Mouse (Mus musculus): ENCODE results near the gene Usp49. TPM values are rescaled to one million over a fixed set of nuclear protein-coding genes. Genes with fewer than 3 reads are reported as not detected.
A peak's percentile ranks its signal among the peaks of the same experiment; 100 is the strongest.

Usp49 gene
- polyA plus RNA-seq, 1 experiment = 67.0 TPM

- Histone ChIP-seq H3K27ac (ENCODE audit: control insufficient read depth, insufficient read depth, low read depth, low read length) (peak within 1 kb of the TSS; percentile 76), H3K27me3 (ENCODE audit: control insufficient read depth, insufficient read depth, low read length) (no peaks in the 10 kb centered on the region), H3K4me1 (ENCODE audit: control insufficient read depth, insufficient read depth, low read length) (peaks cover 5% of the 10 kb centered on the region), H3K36me3 (ENCODE audit: control insufficient read depth, insufficient read depth, low read length) (peaks cover 3% of the 10 kb centered on the region), H3K4me3 (ENCODE audit: control insufficient read depth, low read depth, low read length) (peak within 1 kb of the TSS; percentile 98)
- TF ChIP-seq POLR2A (IDR thresholded peaks at IDR 0.05; ENCODE audit: control insufficient read depth, low read depth, low read length) = peak; percentile 87
- TF ChIP-seq CTCF (IDR thresholded peaks at IDR 0.05; ENCODE audit: control insufficient read depth, insufficient read depth, insufficient replicate concordance, low read depth, low read length) = peak; percentile 86
These were observed 19.4 kb upstream of the Usp49 start, which contains the start of the genes Bysl, Med20 and Gm20517 for GRCm38 (mm10) chr17:47610849-47611660. Gene Bysl (minus strand): TSS chr17:47611492. Gene Med20 (plus strand): TSS chr17:47611582. Gene Gm20517 (plus strand): TSS chr17:47611589.

GRCm38 (mm10) chr17:47611661-47611982 is 18.9 kb upstream of the Usp49 start:
- Histone ChIP-seq H3K27me3 (ENCODE audit: control insufficient read depth, insufficient read depth, low read length) (no peaks in the 10 kb centered on the region), H3K27ac (ENCODE audit: control insufficient read depth, insufficient read depth, low read depth, low read length) (peak overlapping the region; percentile 76), H3K4me3 (ENCODE audit: control insufficient read depth, low read depth, low read length) (peak overlapping the region; percentile 98), H3K4me1 (ENCODE audit: control insufficient read depth, insufficient read depth, low read length) (peaks cover 5% of the 10 kb centered on the region), H3K36me3 (ENCODE audit: control insufficient read depth, insufficient read depth, low read length) (peaks cover 2% of the 10 kb centered on the region)
- TF ChIP-seq POLR2A (IDR thresholded peaks at IDR 0.05; ENCODE audit: control insufficient read depth, low read depth, low read length) (no peak), CTCF (IDR thresholded peaks at IDR 0.05; ENCODE audit: control insufficient read depth, insufficient read depth, insufficient replicate concordance, low read depth, low read length) (no peak)

GRCm38 (mm10) chr17:47614018-47614417 is 16.5 kb upstream of the Usp49 start:
- H3K27me3 ChIP-seq (ENCODE audit: control insufficient read depth, insufficient read depth, low read length) = no peaks in the 10 kb centered on the region
- peaks cover 5% of the 10 kb centered on the region for H3K4me1 ChIP-seq (ENCODE audit: control insufficient read depth, insufficient read depth, low read length)
- no peak overlapping the region for H3K4me3 ChIP-seq (ENCODE audit: control insufficient read depth, low read depth, low read length)
- TF ChIP-seq POLR2A (IDR thresholded peaks at IDR 0.05; ENCODE audit: control insufficient read depth, low read depth, low read length) = no peak
- TF ChIP-seq CTCF (IDR thresholded peaks at IDR 0.05; ENCODE audit: control insufficient read depth, insufficient read depth, insufficient replicate concordance, low read depth, low read length) = peak; percentile 54; the same call in 1 of the 2 replicates
- no peak overlapping the region for H3K27ac ChIP-seq (ENCODE audit: control insufficient read depth, insufficient read depth, low read depth, low read length)
- H3K36me3 ChIP-seq (ENCODE audit: control insufficient read depth, insufficient read depth, low read length) = peaks cover 3% of the 10 kb centered on the region

- H3K36me3 ChIP-seq (ENCODE audit: control insufficient read depth, insufficient read depth, low read length) = peaks cover 3% of the 10 kb centered on the region
- no peak overlapping the region for H3K27ac ChIP-seq (ENCODE audit: control insufficient read depth, insufficient read depth, low read depth, low read length)
- TF ChIP-seq CTCF (IDR thresholded peaks at IDR 0.05; ENCODE audit: control insufficient read depth, insufficient read depth, insufficient replicate concordance, low read depth, low read length) = no peak
- TF ChIP-seq POLR2A (IDR thresholded peaks at IDR 0.05; ENCODE audit: control insufficient read depth, low read depth, low read length) = no peak
- H3K27me3 ChIP-seq (ENCODE audit: control insufficient read depth, insufficient read depth, low read length) = no peaks in the 10 kb centered on the region
- H3K4me1 ChIP-seq (ENCODE audit: control insufficient read depth, insufficient read depth, low read length) = peaks cover 3% of the 10 kb centered on the region
- no peak overlapping the region for H3K4me3 ChIP-seq (ENCODE audit: control insufficient read depth, low read depth, low read length)
These were observed 14.4 kb upstream of the Usp49 start for GRCm38 (mm10) chr17:47616119-47616518.

GRCm38 (mm10) chr17:47616652-47617051 is 13.8 kb upstream of the Usp49 start:
- peaks cover 3% of the 10 kb centered on the region for H3K4me1 ChIP-seq (ENCODE audit: control insufficient read depth, insufficient read depth, low read length)

GRCm38 (mm10) chr17:47617605-47618307 is 12.7 kb upstream of the Usp49 start:
- H3K27ac ChIP-seq (ENCODE audit: control insufficient read depth, insufficient read depth, low read depth, low read length) = no peak overlapping the region
- H3K4me3 ChIP-seq (ENCODE audit: control insufficient read depth, low read depth, low read length) = peak overlapping the region; percentile 12
- H3K36me3 ChIP-seq (ENCODE audit: control insufficient read depth, insufficient read depth, low read length) = peaks cover 3% of the 10 kb centered on the region
- H3K27me3 ChIP-seq (ENCODE audit: control insufficient read depth, insufficient read depth, low read length) = no peaks in the 10 kb centered on the region
- TF ChIP-seq CTCF (IDR thresholded peaks at IDR 0.05; ENCODE audit: control insufficient read depth, insufficient read depth, insufficient replicate concordance, low read depth, low read length) (no peak), POLR2A (IDR thresholded peaks at IDR 0.05; ENCODE audit: control insufficient read depth, low read depth, low read length) (no peak)
- no peaks in the 10 kb centered on the region; the same call in 1 of the 2 replicates for H3K4me1 ChIP-seq (ENCODE audit: control insufficient read depth, insufficient read depth, low read length)

More at GRCm38 (mm10) chr17:47616652-47617051, 13.8 kb upstream of the Usp49 start:
- no peaks in the 10 kb centered on the region for H3K27me3 ChIP-seq (ENCODE audit: control insufficient read depth, insufficient read depth, low read length)
- no peak overlapping the region for H3K4me3 ChIP-seq (ENCODE audit: control insufficient read depth, low read depth, low read length)
- H3K27ac ChIP-seq (ENCODE audit: control insufficient read depth, insufficient read depth, low read depth, low read length) = no peak overlapping the region
- TF ChIP-seq CTCF (IDR thresholded peaks at IDR 0.05; ENCODE audit: control insufficient read depth, insufficient read depth, insufficient replicate concordance, low read depth, low read length) (no peak), POLR2A (IDR thresholded peaks at IDR 0.05; ENCODE audit: control insufficient read depth, low read depth, low read length) (no peak)
- H3K36me3 ChIP-seq (ENCODE audit: control insufficient read depth, insufficient read depth, low read length) = peaks cover 3% of the 10 kb centered on the region

All from testis, adult 2 months (tissue).